Mouse (Mus musculus) thymus, adult 2 months (tissue): ENCODE measurements around the gene Lrrc51.

Source experiments
- CTCF ChIP-seq: fragments of 200-500 bp; IDR thresholded peaks from 2 replicates; pipeline ENCODE4 v1.5.1; 2012; ENCODE audit warnings: mild to moderate bottlenecking, control low read depth, low read length, moderate library complexity, borderline replicate concordance; ENCODE audit not compliant: control insufficient read depth, poor library complexity, insufficient read depth; ENCODE audit errors: extremely low read depth
- POLR2A ChIP-seq: fragments of 200-500 bp; IDR thresholded peaks from 2 replicates; pipeline ENCODE4 v1.6.1; 2012; ENCODE audit warnings: mild to moderate bottlenecking, low read length, control low read depth, moderate library complexity; ENCODE audit not compliant: control insufficient read depth, poor library complexity, insufficient read depth; ENCODE audit errors: extremely low read depth

DNA sequence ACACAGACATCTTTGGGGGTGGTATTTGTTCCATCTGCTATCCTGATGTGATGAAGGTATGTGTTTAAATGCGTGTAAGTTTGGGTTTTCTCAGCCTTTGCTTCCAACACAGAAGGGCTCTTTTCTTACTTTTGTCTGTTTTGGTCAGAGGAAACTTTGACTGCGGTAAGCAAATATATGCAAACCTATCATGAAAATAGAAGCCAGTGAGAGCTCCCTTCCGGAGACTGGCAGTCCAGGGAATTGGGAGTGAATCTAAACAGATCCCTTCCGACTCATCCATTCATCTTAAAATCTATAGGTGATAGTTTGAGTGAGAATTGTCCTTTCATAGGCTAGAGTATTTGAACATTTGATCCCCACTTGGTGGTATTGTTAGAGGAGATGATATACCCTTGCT, 45.2 kb downstream of the Lrrc51 start:
- TF ChIP-seq CTCF: no peak
- no peak for TF ChIP-seq POLR2A
